Mouse (Mus musculus) heart, embryonic 12.5 days (tissue): ENCODE results near the gene Gm42517. TPM values are rescaled to one million over a fixed set of nuclear protein-coding genes. Genes with fewer than 3 reads are reported as not detected.

Experiments used
- ATAC-seq: fragments of 200-750 bp; cut with Nextera tagmentation; 2 replicates; pipeline ENCODE4 v1.8.0; 2017; ENCODE audit warnings: moderate TSS enrichment, moderate library complexity; ENCODE audit not compliant: insufficient number of reproducible peaks, low FRiP score
- H3K27ac ChIP-seq: fragments of 300-500 bp; sonication (generic); 2 replicates; pipeline ENCODE4 v1.5.1; 2016; ENCODE audit warnings: mild to moderate bottlenecking, moderate library complexity; ENCODE audit not compliant: poor library complexity, severe bottlenecking
- H3K27me3 ChIP-seq: fragments of 300-500 bp; sonication (generic); replicated peaks from 2 replicates; pipeline ENCODE4 v1.6.1; 2016; ENCODE audit warnings: mild to moderate bottlenecking, moderate library complexity
- H3K36me3 ChIP-seq: fragments of 300-500 bp; sonication (generic); 2 replicates; pipeline ENCODE4 v1.6.1; 2016; ENCODE audit warnings: mild to moderate bottlenecking, moderate library complexity
- H3K4me1 ChIP-seq: fragments of 300-500 bp; sonication (generic); replicated peaks from 2 replicates; pipeline ENCODE4 v1.6.1; 2016; ENCODE audit warnings: mild to moderate bottlenecking
- H3K4me2 ChIP-seq: fragments of 300-500 bp; sonication (generic); 2 replicates; pipeline ENCODE4 v1.6.1; 2016; ENCODE audit warnings: mild to moderate bottlenecking, moderate library complexity
- H3K4me3 ChIP-seq: fragments of 300-500 bp; sonication (generic); 2 replicates; pipeline ENCODE4 v1.5.1; 2016; ENCODE audit warnings: mild to moderate bottlenecking
- H3K9ac ChIP-seq: fragments of 300-500 bp; sonication (generic); 2 replicates; pipeline ENCODE4 v1.6.1; 2016; ENCODE audit warnings: mild to moderate bottlenecking, moderate library complexity
- H3K9me3 ChIP-seq: fragments of 300-500 bp; sonication (generic); replicated peaks from 2 replicates; pipeline ENCODE4 v1.6.1; 2016; ENCODE audit warnings: mild to moderate bottlenecking, moderate library complexity
- WGBS: fragments of 180-500 bp; shearing (Covaris S2); methylation state at CpG from one replicate; pipeline ENCODE4 v1.1.7; 2016; 5-methylcytosine and 5-hydroxymethylcytosine counted together
- polyA plus RNA-seq: library from polyadenylated mRNA; unstranded; fragments of >200 nt; fragmentation: Nextera tagmentation; extraction: Ambion mirVana; gene quantifications from 2 replicates; pipeline ENCODE4 v1.2.1, GENCODE M21; 2016

Gene Gm42517
- polyA plus RNA-seq, 1 experiment from 2014 or later: not detected

DNA sequence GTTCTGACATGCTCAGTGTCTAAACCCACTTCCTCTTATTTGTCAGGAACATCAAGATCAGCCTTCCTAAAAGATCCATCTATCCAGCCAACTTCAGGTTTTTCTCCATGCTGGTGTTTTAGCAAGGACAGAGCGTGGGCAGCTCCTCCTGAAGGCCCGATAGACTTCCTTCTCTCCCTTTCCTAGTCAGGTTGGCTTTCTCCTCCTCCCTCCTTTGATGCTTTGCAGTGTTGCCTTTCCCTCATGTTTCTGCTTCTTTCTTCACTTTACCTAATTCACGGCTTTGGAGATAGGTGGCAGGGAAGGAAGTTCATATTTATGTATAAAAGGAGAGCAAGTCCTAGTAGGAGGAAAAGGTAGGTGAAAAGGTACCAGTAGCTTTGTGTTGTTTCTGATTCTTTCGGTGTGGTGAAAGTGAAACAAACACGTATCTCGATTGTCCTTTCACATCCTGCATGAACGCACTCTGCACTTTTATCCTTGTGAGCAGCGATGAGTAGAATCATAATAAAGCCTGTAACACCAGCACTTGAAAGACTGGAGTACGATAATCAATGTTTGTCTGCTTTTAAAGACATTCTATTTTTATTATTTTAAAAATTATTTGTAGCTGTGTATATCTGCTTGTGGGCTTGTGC, 18.1 kb downstream of the Gm42517 start:
- no peak overlapping the region for H3K4me3 ChIP-seq
- no peak overlapping the region for H3K4me2 ChIP-seq
- no peaks in the 10 kb centered on the region for H3K4me1 ChIP-seq
- WGBS: 89% methylated on average over 9 of the region's 9 CpGs
- H3K27ac ChIP-seq: no peak overlapping the region
- H3K9me3 ChIP-seq: no peaks in the 10 kb centered on the region
- ATAC-seq: no peak
- H3K36me3 ChIP-seq: peaks cover 33% of the 10 kb centered on the region
- no peak overlapping the region for H3K9ac ChIP-seq
- H3K27me3 ChIP-seq: no peaks in the 10 kb centered on the region

DNA sequence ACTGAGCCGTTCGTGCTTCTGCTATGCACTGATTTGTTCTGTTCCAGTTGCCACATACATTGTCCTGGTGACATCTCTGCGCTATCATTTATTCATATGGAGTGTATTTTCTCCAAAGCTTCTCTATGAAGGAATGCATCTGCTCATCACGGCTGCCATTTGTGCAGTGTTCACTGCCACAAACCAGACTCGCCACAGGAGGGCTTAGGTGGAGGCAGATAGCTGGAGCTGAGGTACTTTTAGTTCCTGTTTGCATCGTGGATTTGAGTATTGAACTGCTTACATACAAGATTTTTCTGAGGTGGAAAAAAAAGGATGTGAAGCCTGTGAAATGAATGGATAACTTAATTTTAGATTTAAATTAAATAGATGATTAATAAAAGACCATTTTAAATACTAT, 19.9 kb downstream of the Gm42517 start:
- H3K9ac ChIP-seq: no peak overlapping the region
- no peaks in the 10 kb centered on the region for H3K27me3 ChIP-seq
- H3K36me3 ChIP-seq: peaks cover 46% of the 10 kb centered on the region
- ATAC-seq: no peak
- H3K9me3 ChIP-seq: no peaks in the 10 kb centered on the region
- no peaks in the 10 kb centered on the region for H3K4me1 ChIP-seq
- no peak overlapping the region for H3K4me3 ChIP-seq
- no peak overlapping the region for H3K4me2 ChIP-seq
- H3K27ac ChIP-seq: no peak overlapping the region
- WGBS: 76% methylated on average over 6 of the region's 6 CpGs

DNA sequence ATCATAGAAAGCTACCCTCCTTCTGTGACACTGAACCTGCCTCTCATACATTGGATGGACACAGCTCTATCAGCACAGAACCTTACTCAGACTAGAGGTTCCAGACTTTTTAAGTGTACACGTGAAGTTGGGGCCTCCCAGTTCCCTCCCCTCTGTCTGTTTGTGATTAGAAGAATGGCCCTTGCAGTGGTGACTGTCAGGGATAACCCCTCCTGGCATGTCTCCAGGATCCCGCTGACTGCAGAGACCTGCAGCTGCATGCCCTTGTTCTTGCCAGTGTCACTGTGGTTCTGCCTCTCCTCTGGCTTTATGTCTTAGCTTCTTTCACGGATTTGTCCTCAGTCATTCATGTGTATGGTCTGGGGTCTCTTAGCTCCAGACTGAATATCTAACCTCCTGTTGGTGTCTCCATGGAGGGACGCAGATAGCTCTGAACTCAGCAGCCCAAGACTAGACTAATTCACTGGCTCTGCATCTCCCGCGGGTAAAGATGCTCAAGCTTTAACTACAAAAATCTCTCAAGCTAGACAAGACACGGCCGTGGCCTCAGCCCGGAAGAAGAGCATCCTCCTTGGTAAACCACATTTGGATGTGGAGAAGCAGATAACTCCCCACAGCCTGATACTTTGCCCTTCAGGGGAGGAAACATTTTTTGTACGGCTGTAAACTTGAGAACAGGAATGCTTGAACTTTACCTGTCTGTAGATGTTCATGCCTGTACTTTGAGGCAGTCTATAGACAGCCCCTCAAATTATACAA, 22.2 kb downstream of the Gm42517 start:
- ATAC-seq: no peak
- Histone ChIP-seq H3K4me1 (no peaks in the 10 kb centered on the region), H3K27me3 (no peaks in the 10 kb centered on the region), H3K9me3 (no peaks in the 10 kb centered on the region), H3K27ac (no peak overlapping the region), H3K36me3 (peaks cover 44% of the 10 kb centered on the region), H3K4me3 (no peak overlapping the region), H3K9ac (no peak overlapping the region), H3K4me2 (no peak overlapping the region)
- WGBS: 81% methylated on average over 10 of the region's 10 CpGs

DNA sequence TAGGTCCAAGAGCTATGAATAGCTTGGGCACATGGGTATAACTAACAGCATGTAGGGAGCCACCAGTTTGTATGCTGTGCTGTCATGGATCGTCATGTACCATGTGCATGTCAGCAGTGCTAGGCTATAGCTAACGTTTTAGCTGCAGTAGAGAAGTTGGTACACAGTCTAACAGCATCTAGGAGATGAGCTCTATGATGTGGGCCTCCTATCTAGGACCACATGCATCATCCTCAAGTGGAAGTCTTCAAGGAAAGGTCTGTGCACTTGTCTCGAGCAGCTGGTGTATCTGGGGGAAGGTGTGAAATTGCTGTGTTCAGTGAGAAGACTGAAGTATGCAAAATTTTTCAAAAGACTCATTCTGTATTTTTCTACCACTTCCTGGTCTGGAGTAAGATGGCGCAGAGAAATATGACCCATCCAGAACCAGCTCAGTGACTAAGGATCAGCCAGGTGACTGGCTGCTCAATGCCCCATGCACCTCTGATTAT, 24.0 kb downstream of the Gm42517 start:
- H3K36me3 ChIP-seq: peaks cover 40% of the 10 kb centered on the region
- no peak overlapping the region for H3K27ac ChIP-seq
- ATAC-seq: no peak
- no peaks in the 10 kb centered on the region for H3K4me1 ChIP-seq
- no peak overlapping the region for H3K4me3 ChIP-seq
- no peak overlapping the region for H3K9ac ChIP-seq
- H3K4me2 ChIP-seq: no peak overlapping the region
- 93% methylated on average over 4 of the region's 4 CpGs for WGBS
- no peaks in the 10 kb centered on the region for H3K9me3 ChIP-seq
- no peaks in the 10 kb centered on the region for H3K27me3 ChIP-seq

DNA sequence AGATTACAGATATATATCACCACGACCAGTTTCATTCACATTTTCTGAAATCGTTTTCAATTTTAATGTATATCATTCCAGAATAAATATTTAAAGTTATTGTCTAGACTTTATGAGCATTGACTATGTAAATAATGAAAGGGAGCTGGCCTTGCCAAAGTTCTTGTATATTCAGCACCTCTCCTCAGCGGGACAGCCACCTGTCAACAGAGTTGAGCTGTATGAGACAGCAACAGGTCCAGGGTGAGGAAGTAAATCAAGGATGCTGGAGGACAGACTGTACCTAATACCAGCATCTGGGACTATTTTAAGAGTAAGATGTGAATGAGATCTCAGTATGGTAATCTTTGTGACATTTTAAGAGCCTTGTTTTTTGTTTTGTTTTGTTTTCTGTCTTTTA, 29.7 kb downstream of the Gm42517 start:
- H3K9ac ChIP-seq: no peak overlapping the region
- H3K4me1 ChIP-seq: no peaks in the 10 kb centered on the region
- no peak overlapping the region for H3K27ac ChIP-seq
- ATAC-seq: no peak
- WGBS: 76% methylated on average over 3 of the region's 3 CpGs
- H3K27me3 ChIP-seq: no peaks in the 10 kb centered on the region
- peaks cover 35% of the 10 kb centered on the region for H3K36me3 ChIP-seq
- H3K4me3 ChIP-seq: no peak overlapping the region
- no peaks in the 10 kb centered on the region for H3K9me3 ChIP-seq
- H3K4me2 ChIP-seq: no peak overlapping the region

DNA sequence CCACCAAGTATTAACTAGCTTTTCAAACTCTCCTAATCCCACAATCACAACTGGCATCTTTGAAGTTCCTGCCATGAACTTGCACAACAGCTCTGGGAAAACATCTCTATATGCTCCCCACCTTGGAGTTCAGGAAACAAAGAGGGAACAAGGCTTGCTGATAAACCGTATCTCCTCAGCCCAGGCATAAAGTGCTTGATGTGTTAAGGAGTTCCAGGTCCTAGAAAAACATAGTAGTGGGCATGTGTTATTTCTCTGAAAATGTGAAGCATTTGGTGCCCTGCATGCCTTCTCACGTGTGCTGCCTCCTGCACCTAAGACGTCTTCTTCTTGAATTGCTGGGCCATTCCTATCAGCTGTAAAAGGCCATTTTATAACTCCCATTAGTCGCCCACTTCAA, 30.3 kb downstream of the Gm42517 start:
- peaks cover 41% of the 10 kb centered on the region for H3K36me3 ChIP-seq
- ATAC-seq: no peak; the same call in 1 of the 2 replicates
- 51% methylated on average over 4 of the region's 4 CpGs for WGBS

DNA sequence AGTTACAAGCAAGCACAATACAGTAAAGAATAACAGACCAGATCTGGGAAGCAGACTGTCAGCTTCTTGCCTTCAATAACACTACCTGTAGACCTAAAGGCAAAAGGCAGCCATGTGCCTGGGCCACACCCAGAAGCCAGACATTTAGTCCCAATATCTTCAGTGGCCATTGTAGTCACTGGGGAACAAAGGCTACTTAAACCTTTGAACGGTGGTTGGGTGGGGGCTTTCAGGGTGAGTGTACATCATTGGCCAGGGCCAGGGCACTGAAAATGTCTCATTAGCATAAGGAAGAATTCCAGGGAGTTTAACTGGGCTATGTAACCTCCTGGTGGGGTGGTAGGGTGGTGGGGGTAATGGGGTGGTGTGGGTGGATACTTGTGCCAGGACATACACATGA, 36.7 kb downstream of the Gm42517 start:
- no peak overlapping the region for H3K27ac ChIP-seq
- no peaks in the 10 kb centered on the region for H3K9me3 ChIP-seq
- H3K4me2 ChIP-seq: no peak overlapping the region
- no peak overlapping the region for H3K4me3 ChIP-seq
- peaks cover 60% of the 10 kb centered on the region for H3K36me3 ChIP-seq
- ATAC-seq: no peak
- H3K4me1 ChIP-seq: no peaks in the 10 kb centered on the region
- no peaks in the 10 kb centered on the region for H3K27me3 ChIP-seq
- WGBS: 86% methylated on average over 1 of the region's 1 CpGs
- H3K9ac ChIP-seq: no peak overlapping the region

More for the DNA sequence above, 30.3 kb downstream of the Gm42517 start:
- Histone ChIP-seq H3K4me3 (no peak overlapping the region), H3K4me2 (no peak overlapping the region), H3K27me3 (no peaks in the 10 kb centered on the region), H3K9ac (no peak overlapping the region), H3K9me3 (no peaks in the 10 kb centered on the region), H3K27ac (no peak overlapping the region), H3K4me1 (no peaks in the 10 kb centered on the region)

Other genes with a start within 250 kb of the Gm42517 start
- gene Tmed5, start 235.3 kb downstream of the Gm42517 start, polyA plus RNA-seq: 27.0 and 30.5 TPM in 2 replicates
- 6.1 and 6.7 TPM in 2 replicates for gene Ccdc18, start 235.0 kb downstream of the Gm42517 start, polyA plus RNA-seq
- gene Dr1, start 99.0 kb downstream of the Gm42517 start, polyA plus RNA-seq: 32.8 and 33.0 TPM in 2 replicates
- gene Pigg, start 55.3 kb downstream of the Gm42517 start, polyA plus RNA-seq: 7.7 and 8.1 TPM in 2 replicates
- gene Pde6b, start 20.5 kb upstream of the Gm42517 start, polyA plus RNA-seq: 0.21 and 0.23 TPM in 2 replicates
- gene Atp5k, start 66.5 kb upstream of the Gm42517 start, polyA plus RNA-seq: 891 and 894 TPM in 2 replicates
- 0.26 and 0.34 TPM in 2 replicates for gene Mfsd7a, start 81.0 kb upstream of the Gm42517 start, polyA plus RNA-seq
- gene Pcgf3, start 93.3 kb upstream of the Gm42517 start, polyA plus RNA-seq: 24.7 and 25.2 TPM in 2 replicates
- gene Cplx1, start 182.1 kb upstream of the Gm42517 start, polyA plus RNA-seq: 0.39 and 0.57 TPM in 2 replicates